Comparison of ENCODE assay signal across 8 mouse cellular contexts in the genomic region with DNA sequence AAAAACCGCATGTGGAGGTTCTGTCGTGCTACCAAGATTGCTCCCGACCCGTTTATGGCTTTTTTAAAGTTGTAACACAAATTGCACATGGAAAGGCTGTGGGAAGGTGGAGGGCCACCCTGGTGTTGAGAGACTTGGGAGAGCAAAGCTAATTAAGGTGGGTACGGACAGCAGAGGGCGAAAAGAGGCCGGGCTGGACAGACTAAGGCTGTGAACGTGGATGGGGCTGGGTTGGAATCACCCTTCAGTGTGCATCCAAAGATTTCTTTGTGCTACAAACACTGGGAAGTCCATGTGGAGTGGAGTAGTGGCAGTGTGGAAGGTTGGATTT. TPM values are rescaled to one million over a fixed set of nuclear protein-coding genes. Genes with fewer than 3 reads are reported as not detected.
DNase-seq lines count a peak whose midpoint lies in the region; ATAC-seq and TF ChIP-seq lines count a peak whose summit lies in the region.

No protein-coding gene starts in this region.

- peak overlapping the region; percentile 96 for H3K9ac ChIP-seq in embryonic facial prominence, embryonic 12.5 days
- H3K9ac ChIP-seq in heart, embryonic 13.5 days, result peak overlapping the region; percentile 86

- peak overlapping the region; percentile 98 for H3K4me3 ChIP-seq in E14TG2a.4 (replicated peaks; ENCODE audit: low read length)
- peak overlapping the region; percentile 79 for H3K4me3 ChIP-seq in embryonic facial prominence, embryonic 12.5 days
- peak overlapping the region; percentile 86 for H3K4me3 ChIP-seq in heart, embryonic 13.5 days

- H3K9me3 ChIP-seq in E14TG2a.4 (ENCODE audit: low read length), result no peaks in the 10 kb centered on the region
- H3K9me3 ChIP-seq in embryonic facial prominence, embryonic 12.5 days, result no peaks in the 10 kb centered on the region
- H3K9me3 ChIP-seq in heart, embryonic 13.5 days, result no peaks in the 10 kb centered on the region

- peaks cover 12% of the 10 kb centered on the region; the same call in 1 of the 2 replicates for H3K36me3 ChIP-seq in E14TG2a.4 (ENCODE audit: insufficient read depth, low read length)
- no peaks in the 10 kb centered on the region for H3K36me3 ChIP-seq in embryonic facial prominence, embryonic 12.5 days
- H3K36me3 ChIP-seq in heart, embryonic 13.5 days, result no peaks in the 10 kb centered on the region

- no peaks in the 10 kb centered on the region for H3K27me3 ChIP-seq in E14TG2a.4 (ENCODE audit: insufficient read depth, low read length)
- H3K27me3 ChIP-seq in embryonic facial prominence, embryonic 12.5 days, result no peaks in the 10 kb centered on the region
- H3K27me3 ChIP-seq in heart, embryonic 13.5 days (replicated peaks), result no peaks in the 10 kb centered on the region

- WGBS in embryonic facial prominence, embryonic 12.5 days, result 0% methylated on average over 8 of the region's 8 CpGs
- WGBS in heart, embryonic 13.5 days, result 0% methylated on average over 8 of the region's 8 CpGs

- H3K4me1 ChIP-seq in E14TG2a.4 (replicated peaks; ENCODE audit: low read depth, low read length), result peaks cover 60% of the 10 kb centered on the region
- peaks cover 37% of the 10 kb centered on the region for H3K4me1 ChIP-seq in embryonic facial prominence, embryonic 12.5 days
- peaks cover 34% of the 10 kb centered on the region for H3K4me1 ChIP-seq in heart, embryonic 13.5 days

- ATAC-seq in embryonic facial prominence, embryonic 12.5 days (ENCODE audit: insufficient number of reproducible peaks, insufficient read depth, low FRiP score, low TSS enrichment), result no peak
- ATAC-seq in heart, embryonic 13.5 days (ENCODE audit: extremely low read depth, insufficient number of reproducible peaks, low FRiP score, low TSS enrichment), result peak; percentile 28; the same call in 1 of the 2 replicates
- no peak for ATAC-seq in inflammation-experienced regulatory T-cells, adult 6 months

- H3K4me2 ChIP-seq in embryonic facial prominence, embryonic 12.5 days (replicated peaks), result peak overlapping the region; percentile 62
- H3K4me2 ChIP-seq in heart, embryonic 13.5 days, result peak overlapping the region; percentile 77

- TF ChIP-seq CTCF in E14TG2a.4 (conservative IDR thresholded peaks at IDR 0.05; ENCODE audit: low read length), result no peak

- peak; percentile 82 for DNase-seq in adrenal gland, adult 2 months
- peak; percentile 83 for DNase-seq in kidney, postnatal 14 days
- DNase-seq in lung, postnatal 14 days, result peak; percentile 75
- peak; percentile 57 for DNase-seq in retina, adult 2 months (ENCODE audit: low read depth, low spot score)

- H3K27ac ChIP-seq in embryonic facial prominence, embryonic 12.5 days, result peak overlapping the region; percentile 100
- H3K27ac ChIP-seq in heart, embryonic 13.5 days (replicated peaks), result peak overlapping the region; percentile 100

RNA-seq across cellular contexts. Expression of a gene that starts 0.4 kb away (rescaled TPM):
- 1 to 10 TPM; 3.1 to 3.9 TPM for total RNA-seq in adrenal gland, adult 2 months (2021)
- polyA plus RNA-seq in adrenal gland, adult 2 months (2012; rRNA removed), result 0.87 and 1.4 TPM in 2 replicates
- 0.52 and 0.92 TPM in 2 replicates for polyA plus RNA-seq in embryonic facial prominence, embryonic 12.5 days (2016; fragmentation: Nextera tagmentation; extraction: Ambion mirVana)
- 0.55 and 0.60 TPM in 2 replicates for polyA plus RNA-seq in heart, embryonic 13.5 days (2015; fragmentation: Nextera tagmentation; extraction: Ambion mirVana)
- polyA plus RNA-seq in inflammation-experienced regulatory T-cells, adult 6 months (2017; shearing (Covaris generic)), result under 1 TPM in 2 of 3 experiments, not detected in 1; 0.51 to 0.98 TPM

RNA-seq across cellular contexts. Expression of a gene that starts 0.5 kb away (rescaled TPM):
- 10 to 100 TPM; 40.3 to 42.4 TPM for total RNA-seq in adrenal gland, adult 2 months (2021)
- 2.4 and 3.7 TPM in 2 replicates for polyA plus RNA-seq in adrenal gland, adult 2 months (2012; rRNA removed)
- polyA plus RNA-seq in embryonic facial prominence, embryonic 12.5 days (2016; fragmentation: Nextera tagmentation; extraction: Ambion mirVana), result 165 and 176 TPM in 2 replicates
- 60.1 and 69.6 TPM in 2 replicates for polyA plus RNA-seq in heart, embryonic 13.5 days (2015; fragmentation: Nextera tagmentation; extraction: Ambion mirVana)
- polyA plus RNA-seq in inflammation-experienced regulatory T-cells, adult 6 months (2017; shearing (Covaris generic)), result 100 to 1,000 TPM in 1 of 3 experiments, 10 to 100 TPM in 2; 61.1 to 117 (median 97.4) TPM

RNA-seq across cellular contexts. Expression of a gene that starts 35.4 kb away (rescaled TPM):
- total RNA-seq in adrenal gland, adult 2 months (2021), result 1 to 10 TPM; 2.0 to 3.0 TPM
- polyA plus RNA-seq in adrenal gland, adult 2 months (2012; rRNA removed), result 0.40 and 0.90 TPM in 2 replicates
- polyA plus RNA-seq in embryonic facial prominence, embryonic 12.5 days (2016; fragmentation: Nextera tagmentation; extraction: Ambion mirVana), result 1.4 and 2.1 TPM in 2 replicates
- 0.33 and 0.61 TPM in 2 replicates for polyA plus RNA-seq in heart, embryonic 13.5 days (2015; fragmentation: Nextera tagmentation; extraction: Ambion mirVana)
- under 1 TPM in 2 of 3 experiments, not detected in 1; 0.15 to 0.21 TPM for polyA plus RNA-seq in inflammation-experienced regulatory T-cells, adult 6 months (2017; shearing (Covaris generic))

RNA-seq across cellular contexts. Expression of a gene that starts 44.5 kb away (rescaled TPM):
- total RNA-seq in adrenal gland, adult 2 months (2021), result 10 to 100 TPM; 11.2 to 16.3 TPM
- polyA plus RNA-seq in adrenal gland, adult 2 months (2012; rRNA removed), result 1.9 and 2.1 TPM in 2 replicates
- 33.6 and 35.3 TPM in 2 replicates for polyA plus RNA-seq in embryonic facial prominence, embryonic 12.5 days (2016; fragmentation: Nextera tagmentation; extraction: Ambion mirVana)
- polyA plus RNA-seq in heart, embryonic 13.5 days (2015; fragmentation: Nextera tagmentation; extraction: Ambion mirVana), result 11.1 and 14.5 TPM in 2 replicates
- polyA plus RNA-seq in inflammation-experienced regulatory T-cells, adult 6 months (2017; shearing (Covaris generic)), result 10 to 100 TPM; 25.8 to 61.7 (median 43.9) TPM

Comparison
In these comparisons a context has a peak if more than half of its experiments do, and no peak if none do; other contexts are left out.
1. RNA of a gene that starts 0.5 kb away (polyA plus RNA-seq): 165 to 176 TPM in embryonic facial prominence, embryonic 12.5 days, 61.1 to 117 TPM in inflammation-experienced regulatory T-cells, adult 6 months and 60.1 to 69.6 TPM in heart, embryonic 13.5 days; 2.4 to 3.7 TPM in adrenal gland, adult 2 months; every median in the first group is over 10 times any median in the second.
2. Peak in every context shown above with its lines, with median percentiles within 50 percentile points of each other: H3K4me3 ChIP-seq and DNase-seq.